Mouse (Mus musculus): ENCODE results near the gene Ahnak. TPM values are rescaled to one million over a fixed set of nuclear protein-coding genes. Genes with fewer than 3 reads are reported as not detected.

Gene Ahnak
- polyA plus RNA-seq, 1 experiment from 2014 or later = 31.0 TPM

DNA sequence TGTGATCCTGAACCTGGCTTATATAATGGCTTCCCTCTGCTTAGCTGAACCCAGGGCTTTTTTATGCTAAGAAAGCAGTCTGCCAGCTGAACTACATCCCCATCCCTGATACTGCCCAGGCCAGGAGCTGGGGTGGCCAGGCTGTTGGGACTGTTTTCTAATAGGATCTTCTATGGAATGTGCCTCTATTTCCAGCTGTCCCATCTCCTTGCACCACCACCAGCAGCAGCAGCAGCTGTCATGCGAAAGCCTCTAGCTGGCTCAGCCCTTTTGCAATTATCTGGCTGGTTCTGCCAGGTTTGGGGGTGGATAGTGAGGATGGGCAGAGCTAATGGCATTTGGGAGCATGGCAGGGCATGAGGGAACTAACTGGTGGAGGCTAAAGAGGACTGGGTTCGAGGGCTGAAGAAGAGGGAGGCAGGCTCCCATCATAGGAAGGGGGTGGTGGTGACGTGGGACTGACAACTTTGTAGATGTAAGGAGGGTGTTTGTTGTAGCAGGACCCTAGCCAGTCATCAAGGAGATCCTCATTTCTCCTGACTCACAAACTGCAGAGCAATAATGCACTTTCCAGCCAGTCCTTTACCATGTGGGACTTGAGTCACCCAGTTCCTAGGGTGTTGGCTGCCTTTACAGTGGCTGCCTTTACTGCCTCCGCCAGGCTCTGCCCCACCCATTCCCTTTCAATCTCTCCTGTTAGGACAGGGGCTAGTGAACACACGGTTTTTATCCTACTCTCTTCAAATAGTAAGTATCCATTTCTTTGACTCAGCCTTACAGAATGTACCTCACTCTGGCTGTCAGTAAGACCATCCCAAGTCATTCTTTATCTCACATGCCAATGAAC lies 6.6 kb upstream of the Ahnak start:
- Histone ChIP-seq H3K9ac (ENCODE audit: low read length) (0 out of 2 replicates have a peak overlapping the region, but pooled peaks have one; percentile 1), H3K4me1 (replicated peaks; ENCODE audit: control insufficient read depth, insufficient read depth, low read length) (peaks cover 44% of the 10 kb centered on the region), H3K9me3 (ENCODE audit: control insufficient read depth, low read length) (no peaks in the 10 kb centered on the region), H3K4me3 (ENCODE audit: low read length) (no peak overlapping the region), H3K4me2 (ENCODE audit: low read depth, low read length) (no peak overlapping the region), H3K27ac (ENCODE audit: low read length) (peak overlapping the region; percentile 64), H3K27me3 (ENCODE audit: control insufficient read depth, insufficient read depth, low read depth, low read length) (no peaks in the 10 kb centered on the region), H3K36me3 (ENCODE audit: control insufficient read depth, insufficient read depth, low read length) (peaks cover 19% of the 10 kb centered on the region)
- peak; percentile 52 for ATAC-seq (ENCODE audit: low read depth)
- 36% methylated on average over 5 of the region's 5 CpGs for WGBS

DNA sequence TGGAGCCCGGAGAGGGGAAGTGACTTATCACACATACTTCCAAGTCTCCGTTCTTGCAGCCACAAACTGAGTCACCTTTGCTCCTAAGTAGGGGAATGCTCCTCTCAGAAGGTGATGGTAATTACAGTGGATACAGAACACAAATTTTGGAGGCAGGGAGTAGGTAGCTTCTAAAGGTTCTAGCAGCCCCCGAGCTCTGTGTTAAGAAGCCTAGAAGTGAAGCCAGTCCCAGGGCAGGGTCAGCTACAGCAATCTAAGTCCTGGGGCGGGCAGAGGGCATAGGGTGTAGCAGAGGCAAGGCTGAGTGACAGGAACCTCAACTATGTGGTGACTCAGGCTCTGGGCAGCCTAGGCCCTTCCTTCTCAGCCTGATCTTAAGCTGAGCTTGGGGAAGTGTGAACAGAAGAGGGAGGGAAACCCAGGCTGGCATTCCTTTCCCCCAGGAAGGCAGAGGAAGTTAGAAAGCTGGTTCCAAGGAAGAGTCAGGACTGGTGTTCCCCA lies 5.9 kb upstream of the Ahnak start:
- H3K9me3 ChIP-seq (ENCODE audit: control insufficient read depth, low read length) = no peaks in the 10 kb centered on the region
- H3K4me1 ChIP-seq (replicated peaks; ENCODE audit: control insufficient read depth, insufficient read depth, low read length) = peaks cover 49% of the 10 kb centered on the region
- no peaks in the 10 kb centered on the region for H3K27me3 ChIP-seq (ENCODE audit: control insufficient read depth, insufficient read depth, low read depth, low read length)
- 18% methylated on average over 4 of the region's 4 CpGs for WGBS
- H3K4me3 ChIP-seq (ENCODE audit: low read length) = no peak overlapping the region
- H3K4me2 ChIP-seq (ENCODE audit: low read depth, low read length) = no peak overlapping the region
- H3K9ac ChIP-seq (ENCODE audit: low read length) = no peak overlapping the region
- peak overlapping the region; percentile 64 for H3K27ac ChIP-seq (ENCODE audit: low read length)
- peaks cover 14% of the 10 kb centered on the region for H3K36me3 ChIP-seq (ENCODE audit: control insufficient read depth, insufficient read depth, low read length)
- peak; percentile 53 for ATAC-seq (ENCODE audit: low read depth)

DNA sequence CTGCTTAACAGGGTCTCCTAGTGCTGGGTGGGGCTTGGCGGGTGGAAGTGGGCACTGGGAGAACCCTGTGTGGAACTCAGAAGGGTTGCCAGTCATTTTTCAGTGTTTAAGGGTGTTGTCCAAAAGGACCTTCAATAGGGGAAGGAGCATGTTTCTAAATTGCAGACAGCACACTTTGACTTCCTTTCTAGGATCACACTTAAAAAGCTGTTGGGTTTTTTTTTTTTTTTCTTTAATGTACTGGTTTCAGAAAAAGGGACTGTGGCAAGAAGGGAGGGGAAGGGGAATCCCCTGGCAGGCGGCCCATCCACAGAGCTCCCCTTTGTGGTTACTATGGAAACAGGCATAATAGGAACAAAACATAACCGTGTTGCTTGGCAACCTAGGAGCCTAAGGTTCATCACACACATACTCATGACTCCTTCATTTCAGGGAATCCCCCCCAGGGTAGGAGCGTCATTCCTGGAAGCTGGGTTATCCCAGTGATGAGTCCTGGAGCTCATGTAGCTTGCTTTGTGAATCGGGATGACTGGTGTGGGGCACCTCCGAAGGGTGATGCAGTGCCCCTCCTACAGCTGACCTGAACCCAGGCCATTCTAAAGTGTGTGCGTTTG lies 4.7 kb upstream of the Ahnak start:
- Histone ChIP-seq H3K36me3 (ENCODE audit: control insufficient read depth, insufficient read depth, low read length) (peaks cover 4% of the 10 kb centered on the region), H3K9me3 (ENCODE audit: control insufficient read depth, low read length) (no peaks in the 10 kb centered on the region), H3K27me3 (ENCODE audit: control insufficient read depth, insufficient read depth, low read depth, low read length) (no peaks in the 10 kb centered on the region), H3K4me2 (ENCODE audit: low read depth, low read length) (no peak overlapping the region; the same call in 1 of the 2 replicates), H3K4me3 (ENCODE audit: low read length) (no peak overlapping the region), H3K4me1 (replicated peaks; ENCODE audit: control insufficient read depth, insufficient read depth, low read length) (peaks cover 55% of the 10 kb centered on the region), H3K27ac (ENCODE audit: low read length) (peak overlapping the region; percentile 45; the same call in 1 of the 2 replicates), H3K9ac (ENCODE audit: low read length) (peak overlapping the region; percentile 21; the same call in 1 of the 2 replicates)
- no peak for ATAC-seq (ENCODE audit: low read depth)
- WGBS = 12% methylated on average over 7 of the region's 7 CpGs

DNA sequence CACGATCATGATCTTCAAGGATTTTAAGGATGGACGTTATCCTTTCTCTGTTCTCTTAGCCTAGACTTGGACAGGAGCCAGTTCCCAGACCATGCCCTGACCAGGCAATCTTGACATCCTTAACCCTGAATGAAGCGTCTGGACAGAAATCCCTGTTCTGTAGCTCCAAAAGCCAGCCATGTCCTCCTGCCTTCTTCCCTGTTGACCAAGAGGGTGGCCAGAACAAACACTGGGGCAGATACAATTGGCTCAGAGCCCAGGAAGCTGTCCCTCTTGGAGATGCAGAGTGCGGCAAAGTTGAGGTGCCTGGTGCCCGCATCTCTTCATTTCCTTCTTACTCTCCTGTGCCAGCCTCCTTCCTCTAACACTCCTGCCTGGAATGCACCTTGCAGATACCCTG lies 3.2 kb upstream of the Ahnak start:
- Histone ChIP-seq H3K4me1 (replicated peaks; ENCODE audit: control insufficient read depth, insufficient read depth, low read length) (peaks cover 57% of the 10 kb centered on the region), H3K9ac (ENCODE audit: low read length) (no peak overlapping the region)
- no peak for ATAC-seq (ENCODE audit: low read depth)

DNA sequence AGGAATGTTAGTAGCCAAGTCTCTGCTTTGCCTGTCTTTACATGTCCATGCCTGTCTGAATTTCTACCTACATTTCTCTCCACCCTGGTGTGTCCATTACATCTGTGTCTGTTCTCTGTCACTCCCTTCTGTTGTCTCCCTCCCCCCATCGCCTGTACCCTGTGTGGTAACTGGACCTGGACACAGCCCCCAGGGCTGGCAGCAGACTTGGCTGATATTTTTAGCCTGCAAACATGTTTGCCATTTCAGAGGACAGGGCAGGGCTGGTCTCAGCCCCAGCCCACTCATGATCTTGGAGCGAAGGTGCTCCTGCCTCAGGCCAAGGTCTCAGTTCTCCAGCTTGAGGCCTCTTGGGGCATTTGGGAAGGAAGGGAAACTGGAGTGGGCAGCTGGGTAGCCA lies 1.3 kb upstream of the Ahnak start:
- Histone ChIP-seq H3K27me3 (ENCODE audit: control insufficient read depth, insufficient read depth, low read depth, low read length) (no peaks in the 10 kb centered on the region), H3K9me3 (ENCODE audit: control insufficient read depth, low read length) (no peaks in the 10 kb centered on the region), H3K36me3 (ENCODE audit: control insufficient read depth, insufficient read depth, low read length) (no peaks in the 10 kb centered on the region), H3K4me1 (replicated peaks; ENCODE audit: control insufficient read depth, insufficient read depth, low read length) (peaks cover 67% of the 10 kb centered on the region), H3K4me2 (ENCODE audit: low read depth, low read length) (no peak overlapping the region), H3K9ac (ENCODE audit: low read length) (no peak overlapping the region), H3K27ac (ENCODE audit: low read length) (no peak overlapping the region; the same call in 1 of the 2 replicates), H3K4me3 (ENCODE audit: low read length) (no peak overlapping the region)
- no peak for ATAC-seq (ENCODE audit: low read depth)
- 71% methylated on average over 2 of the region's 2 CpGs for WGBS

More for the DNA sequence above, 3.2 kb upstream of the Ahnak start:
- Histone ChIP-seq H3K4me3 (ENCODE audit: low read length) (no peak overlapping the region), H3K4me2 (ENCODE audit: low read depth, low read length) (no peak overlapping the region), H3K27ac (ENCODE audit: low read length) (no peak overlapping the region), H3K36me3 (ENCODE audit: control insufficient read depth, insufficient read depth, low read length) (no peaks in the 10 kb centered on the region), H3K27me3 (ENCODE audit: control insufficient read depth, insufficient read depth, low read depth, low read length) (no peaks in the 10 kb centered on the region), H3K9me3 (ENCODE audit: control insufficient read depth, low read length) (no peaks in the 10 kb centered on the region)
- 39% methylated on average over 5 of the region's 5 CpGs for WGBS

DNA sequence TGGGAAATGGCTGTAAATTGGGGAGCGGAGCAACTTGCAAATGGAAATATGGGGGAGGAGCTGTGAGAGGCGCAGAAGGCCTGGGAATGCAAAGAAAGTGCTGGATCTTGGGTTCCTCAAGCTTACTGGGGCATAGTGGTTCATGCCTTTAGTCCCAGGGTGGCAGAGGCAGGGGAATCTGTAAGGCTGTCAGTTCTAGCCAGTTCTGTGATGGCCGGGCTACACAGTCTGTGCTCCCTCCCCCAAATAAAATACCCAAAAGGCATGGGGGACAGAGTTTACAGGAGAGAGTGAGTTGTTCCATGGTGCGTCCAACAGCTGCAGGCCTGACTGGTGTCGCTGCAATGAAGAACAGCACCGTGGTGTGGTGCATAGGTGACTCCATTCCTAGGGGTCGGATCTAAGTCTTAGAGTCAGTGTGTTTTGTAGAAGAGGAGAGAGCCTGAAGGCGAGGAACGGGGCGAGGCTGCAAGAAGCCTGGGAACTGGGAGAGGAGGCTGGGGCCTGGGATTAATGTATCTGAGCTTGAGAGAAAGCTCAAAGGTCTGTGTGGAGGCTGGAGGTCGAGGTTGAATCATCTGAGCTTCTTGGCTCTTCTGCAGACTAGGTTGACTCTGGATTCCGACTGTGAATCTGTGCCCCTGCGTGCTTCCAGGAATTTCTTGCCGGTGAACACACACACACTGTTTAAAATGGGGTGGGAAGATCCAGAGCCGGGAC lies 578 bp upstream of the Ahnak start:
- peak overlapping the region; percentile 88 for H3K9ac ChIP-seq (ENCODE audit: low read length)
- H3K36me3 ChIP-seq (ENCODE audit: control insufficient read depth, insufficient read depth, low read length) = no peaks in the 10 kb centered on the region
- peak overlapping the region; percentile 79 for H3K4me3 ChIP-seq (ENCODE audit: low read length)
- H3K4me1 ChIP-seq (replicated peaks; ENCODE audit: control insufficient read depth, insufficient read depth, low read length) = peaks cover 68% of the 10 kb centered on the region
- ATAC-seq (ENCODE audit: low read depth) = no peak
- 27% methylated on average over 15 of the region's 15 CpGs for WGBS
- peak overlapping the region; percentile 66 for H3K4me2 ChIP-seq (ENCODE audit: low read depth, low read length)
- H3K27ac ChIP-seq (ENCODE audit: low read length) = peak overlapping the region; percentile 95
- no peaks in the 10 kb centered on the region for H3K27me3 ChIP-seq (ENCODE audit: control insufficient read depth, insufficient read depth, low read depth, low read length)
- no peaks in the 10 kb centered on the region for H3K9me3 ChIP-seq (ENCODE audit: control insufficient read depth, low read length)

DNA sequence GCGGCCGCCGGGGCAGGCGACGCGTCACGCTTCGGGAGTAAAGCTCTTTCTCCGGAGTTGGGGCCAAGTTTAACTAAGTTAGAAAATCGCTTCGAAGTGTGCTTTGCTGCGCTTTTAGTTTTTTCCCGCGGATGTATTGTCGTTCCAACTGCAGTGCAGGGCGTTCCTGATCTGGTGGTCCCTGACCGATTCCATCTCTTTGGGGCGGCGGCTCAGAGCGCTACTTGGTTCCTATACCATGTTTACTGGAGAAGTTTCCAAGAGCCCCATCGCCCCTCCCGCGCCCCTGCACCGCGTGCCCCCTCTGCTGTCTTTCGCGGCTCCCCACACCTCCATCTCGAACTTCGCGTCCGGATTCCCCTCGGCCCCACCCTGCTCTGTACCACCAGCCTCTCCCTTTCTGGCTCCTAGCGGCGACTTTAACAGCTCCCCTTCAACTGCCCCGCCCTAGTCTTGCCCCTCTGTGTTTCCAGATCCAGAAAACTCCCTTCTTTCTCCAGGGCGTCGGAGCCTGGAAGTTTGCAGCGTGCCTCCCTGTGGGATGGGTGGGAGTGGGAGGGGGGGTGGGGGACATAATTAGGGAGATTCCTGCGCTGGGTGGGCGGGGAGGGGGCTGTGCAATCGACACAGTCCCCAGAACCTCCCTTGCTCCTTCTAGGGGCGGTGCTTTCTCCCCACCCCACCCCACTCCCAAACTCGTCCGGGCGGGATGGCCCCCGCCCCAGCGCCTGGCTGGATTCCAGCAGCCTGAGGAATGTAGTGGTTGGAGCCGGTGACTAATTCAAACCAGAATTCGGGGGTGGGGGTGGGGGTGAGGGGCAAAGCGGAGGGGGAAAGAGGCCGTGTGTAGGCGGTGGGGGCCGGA lies 715 bp downstream of the Ahnak start:
- H3K36me3 ChIP-seq (ENCODE audit: control insufficient read depth, insufficient read depth, low read length) = no peaks in the 10 kb centered on the region
- ATAC-seq (ENCODE audit: low read depth) = peak; percentile 83
- H3K9me3 ChIP-seq (ENCODE audit: control insufficient read depth, low read length) = no peaks in the 10 kb centered on the region
- WGBS = under 1% methylated on average over 52 of the region's 53 CpGs
- H3K4me1 ChIP-seq (replicated peaks; ENCODE audit: control insufficient read depth, insufficient read depth, low read length) = peaks cover 55% of the 10 kb centered on the region
- H3K4me2 ChIP-seq (ENCODE audit: low read depth, low read length) = peak overlapping the region; percentile 66
- H3K9ac ChIP-seq (ENCODE audit: low read length) = peak overlapping the region; percentile 88
- H3K27ac ChIP-seq (ENCODE audit: low read length) = peak overlapping the region; percentile 95
- no peaks in the 10 kb centered on the region for H3K27me3 ChIP-seq (ENCODE audit: control insufficient read depth, insufficient read depth, low read depth, low read length)
- peak overlapping the region; percentile 79 for H3K4me3 ChIP-seq (ENCODE audit: low read length)

DNA sequence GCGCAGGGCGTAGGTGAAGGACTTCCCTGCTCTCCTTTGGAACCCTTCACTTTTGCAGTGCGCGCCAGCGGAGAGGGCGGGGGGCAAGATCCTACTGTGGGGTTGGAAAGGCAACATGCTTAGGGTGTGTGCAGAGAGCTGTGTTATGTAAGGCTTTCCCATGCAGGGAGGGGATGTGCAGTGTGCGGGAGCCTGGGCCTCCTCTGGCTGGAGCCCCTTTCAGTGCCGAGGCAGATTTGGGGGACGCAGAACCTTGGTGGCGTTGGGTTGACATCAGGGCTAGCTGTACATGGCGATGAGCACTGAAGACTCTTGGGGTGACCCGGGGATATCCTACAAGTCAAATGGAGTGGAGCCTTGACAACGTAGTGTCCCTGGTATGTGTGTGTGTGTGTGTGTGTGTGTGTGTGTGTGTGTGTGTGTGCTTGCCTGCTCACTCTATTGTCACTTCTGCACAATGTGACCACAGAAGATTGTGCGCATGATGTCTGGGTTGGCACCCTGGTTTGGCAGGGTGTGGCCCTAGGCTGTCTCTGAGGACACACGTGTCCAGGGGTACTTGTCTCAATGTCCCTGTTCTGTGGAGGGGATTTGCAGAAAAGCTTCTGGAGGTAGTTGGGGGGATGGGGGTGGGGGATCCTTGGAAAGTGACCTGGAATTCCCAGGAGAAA lies 1.5 kb downstream of the Ahnak start:
- no peaks in the 10 kb centered on the region for H3K27me3 ChIP-seq (ENCODE audit: control insufficient read depth, insufficient read depth, low read depth, low read length)
- peak overlapping the region; percentile 88 for H3K9ac ChIP-seq (ENCODE audit: low read length)
- peak overlapping the region; percentile 95 for H3K27ac ChIP-seq (ENCODE audit: low read length)
- H3K4me2 ChIP-seq (ENCODE audit: low read depth, low read length) = peak overlapping the region; percentile 66
- peak; percentile 72 for ATAC-seq (ENCODE audit: low read depth)
- 15% methylated on average over 15 of the region's 15 CpGs for WGBS
- no peaks in the 10 kb centered on the region for H3K36me3 ChIP-seq (ENCODE audit: control insufficient read depth, insufficient read depth, low read length)
- peak overlapping the region; percentile 79 for H3K4me3 ChIP-seq (ENCODE audit: low read length)
- peaks cover 54% of the 10 kb centered on the region for H3K4me1 ChIP-seq (replicated peaks; ENCODE audit: control insufficient read depth, insufficient read depth, low read length)
- no peaks in the 10 kb centered on the region for H3K9me3 ChIP-seq (ENCODE audit: control insufficient read depth, low read length)

Measured in lung, embryonic 16.5 days (tissue).